Mouse (Mus musculus): ENCODE results near the gene Scyl2.
"Not testable (repeated sequence)": the region's sequence is repeated elsewhere in the genome, so short reads cannot be mapped to it uniquely, and the experiment has no call there.

Scyl2 gene

DNA sequence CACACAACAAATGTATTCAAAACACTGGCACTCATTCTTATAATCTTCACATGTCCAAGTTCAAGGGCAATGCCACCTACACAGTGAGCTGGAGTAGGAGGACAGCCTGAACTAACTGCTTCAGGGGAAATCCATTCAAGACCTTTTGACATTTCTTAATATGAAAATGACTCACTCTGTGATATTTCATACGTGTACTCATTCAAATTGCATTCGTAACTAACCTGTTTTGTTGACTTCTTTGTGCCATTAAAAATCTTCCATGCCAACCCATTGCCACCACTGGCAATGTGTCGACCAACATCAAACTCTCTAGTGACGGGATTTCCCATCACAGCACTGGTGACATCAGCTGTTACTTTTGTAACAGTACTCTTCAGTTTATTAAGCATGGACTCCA, 8.0 kb downstream of the Scyl2 start:
- DNase-seq = no peak

DNA sequence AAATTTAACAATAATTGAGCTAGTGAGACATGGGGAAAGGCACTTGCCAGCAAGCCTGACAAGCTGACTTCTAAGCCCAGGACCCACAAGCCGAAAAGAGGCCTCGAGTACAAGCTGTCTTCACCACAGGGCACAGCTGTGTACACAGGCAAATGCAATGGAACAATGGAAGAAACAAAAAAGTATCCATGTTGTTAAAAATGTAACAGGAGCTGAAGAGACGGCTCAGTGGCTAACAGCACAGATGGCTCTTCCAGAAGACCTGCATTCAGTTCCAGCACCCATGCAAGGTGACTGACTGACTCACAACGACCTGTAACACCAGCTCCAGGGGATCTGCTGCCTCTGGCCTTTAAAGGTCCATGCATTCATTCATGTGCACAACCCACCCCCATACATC, 9.5 kb downstream of the Scyl2 start:
- DNase-seq = no peak

DNA sequence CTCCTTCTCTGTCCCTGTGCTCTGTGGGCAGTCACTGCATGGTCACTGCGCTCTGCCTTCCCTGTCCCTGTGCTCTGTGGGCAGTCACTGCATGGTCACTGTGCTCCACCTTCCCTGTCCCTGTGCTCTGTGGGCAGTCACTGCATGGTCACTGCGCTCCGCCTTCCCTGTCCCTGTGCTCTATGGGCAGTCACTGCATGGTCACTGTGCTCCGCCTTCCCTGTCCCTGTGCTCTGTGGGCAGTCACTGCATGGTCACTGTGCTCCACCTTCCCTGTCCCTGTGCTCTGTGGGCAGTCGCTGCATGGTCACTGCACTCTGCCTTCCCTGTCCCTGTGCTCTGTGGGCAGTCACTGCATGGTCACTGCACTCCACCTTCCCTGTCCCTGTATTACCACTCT, 15.7 kb downstream of the Scyl2 start:
- not testable (repeated sequence) for DNase-seq

DNA sequence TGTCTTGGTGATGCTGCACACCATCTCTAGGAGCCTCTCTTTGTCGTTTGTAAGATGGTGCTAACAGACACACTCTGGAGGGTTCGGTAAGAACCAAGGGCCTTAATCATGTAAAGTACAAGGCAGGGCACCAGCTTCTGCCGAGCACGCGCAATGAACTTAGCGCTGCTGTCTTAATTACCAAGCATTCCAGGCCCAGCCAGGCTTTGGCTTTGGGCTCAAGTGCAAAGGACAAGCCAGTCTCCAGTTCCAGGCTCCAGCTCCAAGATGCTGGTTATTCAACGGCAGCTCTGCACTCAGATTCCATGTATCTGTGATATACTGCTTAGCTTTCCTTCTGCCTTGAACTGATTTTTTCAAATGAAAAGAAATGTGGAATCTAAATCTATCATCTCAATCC, 18.5 kb downstream of the Scyl2 start:
- DNase-seq = no peak

DNA sequence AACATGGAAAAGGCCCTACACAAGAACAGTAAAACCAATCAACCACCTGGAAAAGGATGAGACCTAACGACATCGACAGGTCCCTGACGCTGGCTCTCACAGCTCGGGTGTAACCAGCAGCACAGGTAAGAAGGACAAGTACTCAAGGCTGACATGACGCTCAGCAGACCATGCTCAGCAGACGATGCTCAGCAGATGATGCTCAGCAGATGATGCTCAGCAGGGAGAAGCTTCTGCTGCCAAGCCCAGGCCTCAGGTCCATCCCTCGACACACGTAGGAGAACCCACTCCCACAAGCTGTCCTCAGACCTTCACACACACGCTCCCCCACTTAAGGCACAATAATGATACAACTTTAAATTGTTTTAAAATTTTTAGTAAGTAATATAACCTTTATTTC, 20.4 kb downstream of the Scyl2 start:
- no peak for DNase-seq

DNA sequence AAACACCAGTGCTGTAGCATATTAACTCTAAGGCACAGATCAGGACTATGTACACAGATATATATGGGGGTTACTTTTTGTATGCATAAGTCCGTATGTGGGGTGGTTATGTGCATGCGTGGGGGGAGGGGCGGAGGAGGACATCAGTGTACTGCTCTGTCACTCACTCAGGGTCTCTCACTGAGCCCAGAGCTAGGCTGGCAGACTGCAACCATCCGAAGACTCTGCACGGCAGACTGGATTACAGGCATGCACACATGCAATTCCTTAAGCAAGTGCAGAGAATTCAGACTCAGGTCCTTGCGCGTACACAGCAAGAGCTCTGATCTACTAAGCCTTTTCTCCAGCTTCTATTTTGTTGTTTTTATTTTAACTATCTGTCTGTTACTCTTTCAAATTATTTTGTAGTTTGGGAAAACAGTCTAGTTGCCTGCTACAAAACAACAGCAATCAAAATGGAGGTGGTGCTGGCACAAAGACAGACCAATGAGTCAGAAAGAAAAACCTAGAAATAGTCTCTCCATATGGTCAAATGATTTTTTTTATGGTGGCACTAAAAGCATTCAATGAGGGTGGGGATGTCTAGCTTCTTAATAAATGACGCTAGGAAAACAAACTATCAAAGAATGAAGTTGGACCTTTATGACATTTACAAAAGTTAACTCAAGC, 21.0 kb downstream of the Scyl2 start:
- no peak for DNase-seq

DNA sequence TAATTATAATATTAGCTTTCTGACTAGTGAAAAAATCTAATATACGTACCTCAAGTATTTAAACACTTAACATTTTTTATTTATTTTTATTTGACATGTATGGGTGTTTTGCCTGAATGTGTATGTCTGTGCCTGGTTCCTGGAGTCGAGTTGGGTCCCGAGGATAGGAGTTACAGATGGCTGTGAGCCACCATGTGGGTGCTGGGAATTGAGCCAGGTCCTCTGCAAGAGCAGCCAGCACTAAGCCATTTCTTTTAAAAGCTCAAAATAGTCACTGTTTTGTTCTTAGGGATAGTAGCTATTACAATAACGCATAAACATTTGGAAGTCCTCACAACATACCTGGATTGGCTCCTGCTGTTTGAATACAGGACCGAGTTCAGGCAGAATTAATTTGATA, 29.7 kb downstream of the Scyl2 start:
- no peak for DNase-seq

DNA sequence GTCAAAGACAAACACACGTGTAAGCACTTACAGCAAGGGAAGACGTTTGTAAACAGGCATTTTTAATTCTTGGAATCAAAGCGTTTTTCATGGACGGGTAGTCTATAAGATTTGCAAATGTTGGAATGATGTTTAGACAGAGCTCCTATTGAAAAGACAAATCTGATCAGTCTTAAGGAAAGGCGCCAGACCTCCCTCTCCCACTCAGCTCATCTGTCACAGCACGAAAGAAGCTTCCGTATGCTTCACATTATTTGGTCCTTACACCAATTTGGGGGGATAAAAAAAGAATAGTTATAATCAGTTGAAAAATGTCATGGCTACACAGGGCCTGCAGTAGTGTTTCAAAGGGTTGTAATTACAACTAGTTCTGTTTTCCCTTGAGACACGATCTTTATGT, 33.2 kb downstream of the Scyl2 start:
- no peak for DNase-seq

DNA sequence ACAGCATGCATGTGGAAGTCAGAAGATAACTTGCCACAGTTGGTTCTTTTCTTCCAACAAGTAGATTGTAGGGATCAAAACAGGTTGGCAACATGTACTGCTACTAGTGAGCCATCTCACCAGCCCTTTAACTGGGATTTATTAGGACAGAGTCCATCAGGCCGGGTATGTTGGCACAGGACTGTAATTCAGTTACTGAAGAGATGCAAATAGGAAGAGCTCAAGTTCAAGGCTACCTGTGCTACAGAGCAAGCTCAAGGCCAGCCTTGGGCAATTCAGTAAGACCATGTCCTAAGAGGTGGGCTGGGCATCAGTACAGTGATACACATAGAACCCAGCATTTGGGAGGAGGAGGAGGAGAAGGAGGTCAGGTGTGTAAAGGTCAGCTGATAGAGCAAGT, 34.4 kb downstream of the Scyl2 start:
- no peak for DNase-seq

DNA sequence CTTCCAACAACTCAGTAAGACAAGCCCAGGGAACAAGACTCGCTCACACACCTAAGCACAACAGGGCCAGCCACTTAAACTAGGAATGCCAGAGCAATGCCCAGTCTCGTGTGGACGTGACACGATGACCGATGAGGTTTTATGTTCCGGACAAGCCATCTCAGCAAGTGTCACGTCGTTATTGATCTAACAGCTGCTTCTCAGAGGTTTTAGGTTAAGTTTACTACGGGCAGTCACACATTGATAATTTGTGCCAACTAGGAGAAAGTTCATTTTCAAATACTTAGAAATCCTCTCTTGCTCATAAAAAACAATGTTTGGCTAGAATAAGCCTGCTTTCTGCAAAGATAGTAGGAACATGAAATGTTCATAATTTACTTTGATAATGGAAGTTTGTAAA, 39.2 kb downstream of the Scyl2 start:
- DNase-seq = no peak

DNA sequence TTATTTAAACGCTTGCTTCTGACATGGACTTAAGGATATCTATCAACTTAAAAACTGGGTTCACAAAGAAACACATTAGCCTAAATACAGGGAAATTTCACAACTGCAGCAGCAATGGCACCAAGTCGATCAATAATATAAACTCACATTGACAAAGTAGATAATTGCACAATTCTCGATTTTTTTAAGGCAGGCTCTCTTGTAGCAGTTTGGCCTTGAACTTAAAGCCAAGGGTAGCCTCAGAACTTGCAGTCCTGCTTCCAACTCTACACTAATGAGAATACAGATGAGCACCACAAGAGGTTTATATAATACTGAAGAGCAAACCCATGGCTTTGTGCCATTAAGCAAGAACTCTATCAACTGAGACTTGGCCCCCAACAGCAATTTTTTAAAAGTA, 49.1 kb downstream of the Scyl2 start:
- DNase-seq = no peak

DNA sequence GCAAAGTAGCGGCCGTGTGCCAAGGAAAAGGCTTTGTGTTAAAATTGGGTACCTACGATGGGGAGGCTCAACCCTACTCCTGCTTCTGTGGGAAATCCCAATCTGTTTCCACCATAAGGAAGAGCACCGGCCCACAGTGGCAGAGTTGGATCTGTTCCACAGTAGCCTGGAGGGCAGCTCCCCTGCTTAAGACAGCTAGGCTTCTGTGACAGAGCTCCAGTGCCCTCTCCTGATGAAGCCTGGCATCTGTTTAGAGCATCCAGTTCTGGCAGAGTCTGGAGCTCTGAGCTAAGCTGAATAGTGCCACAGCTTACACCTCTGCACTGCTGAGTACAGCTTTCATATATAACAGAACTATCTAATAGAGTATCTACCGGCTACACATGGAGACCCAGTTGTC, 51.1 kb downstream of the Scyl2 start:
- no peak for DNase-seq

DNA sequence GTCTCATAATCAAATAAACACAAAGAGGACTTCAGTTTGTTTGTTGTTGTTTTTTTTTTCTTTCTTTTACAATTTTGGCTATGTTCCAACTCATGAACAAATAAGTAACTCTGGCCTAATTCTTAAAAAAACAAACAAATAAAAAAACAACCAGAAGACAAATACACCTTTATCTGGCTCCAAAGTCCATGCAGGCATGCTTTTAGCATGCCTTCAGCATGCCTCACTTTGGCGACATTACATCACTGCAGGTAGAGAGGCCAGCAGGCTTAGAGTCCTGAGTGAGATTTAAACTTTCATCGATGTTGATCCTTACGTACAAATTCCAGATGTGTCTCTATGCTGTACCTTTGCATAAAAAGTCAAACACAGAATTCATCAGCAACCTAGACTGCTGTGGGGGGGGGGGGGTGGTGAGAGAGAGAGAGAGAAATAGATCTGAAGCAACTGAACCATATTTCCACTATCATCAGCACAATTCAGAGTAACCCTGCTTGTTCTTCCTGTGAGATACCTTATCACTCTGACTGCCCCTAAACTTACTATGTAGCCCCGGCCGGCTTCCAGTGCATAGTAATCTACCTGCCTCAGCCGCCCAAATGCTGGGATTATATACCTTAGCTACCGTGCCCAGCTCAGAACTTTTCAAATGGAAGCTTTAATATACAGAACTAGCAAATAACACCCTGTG, 52.2 kb downstream of the Scyl2 start:
- DNase-seq = no peak

DNA sequence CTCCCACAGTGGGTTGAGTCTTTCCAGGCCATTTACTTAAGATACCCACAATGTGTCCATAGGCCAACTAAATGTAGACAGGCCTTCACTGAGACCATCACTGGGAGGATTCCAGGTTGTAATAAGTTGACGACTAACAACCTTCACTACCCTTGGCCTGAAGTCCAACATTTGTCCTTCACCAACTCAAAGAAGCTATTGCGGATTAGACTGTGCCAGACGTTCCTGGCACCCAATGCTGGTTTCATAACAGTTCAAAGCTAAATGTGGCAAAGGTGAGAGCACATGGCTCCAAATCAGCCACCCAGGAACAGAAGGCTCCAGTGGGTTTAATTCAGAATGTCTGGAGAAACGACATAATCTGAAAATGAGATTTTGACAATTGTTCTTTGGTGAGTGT, 53.0 kb downstream of the Scyl2 start:
- DNase-seq = no peak

DNA sequence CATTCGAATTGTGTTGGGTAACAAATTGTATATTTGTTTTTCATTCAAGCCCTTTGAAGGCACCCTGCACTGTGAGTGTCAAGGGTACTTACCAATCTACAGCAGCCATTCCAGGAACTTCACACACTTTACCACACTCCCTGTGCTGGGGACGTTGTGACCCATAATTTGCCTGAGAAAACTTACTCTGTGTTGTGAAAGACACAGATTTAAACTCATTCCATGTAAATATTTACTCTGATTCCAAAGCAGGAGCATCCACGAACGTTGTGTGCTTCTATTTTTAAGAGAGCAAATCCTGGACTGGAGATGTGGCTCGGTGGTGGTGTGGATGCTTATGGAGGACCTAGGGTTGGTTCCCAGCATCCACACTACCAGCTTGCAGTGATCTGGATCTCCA, 54.3 kb downstream of the Scyl2 start:
- DNase-seq = no peak

DNA sequence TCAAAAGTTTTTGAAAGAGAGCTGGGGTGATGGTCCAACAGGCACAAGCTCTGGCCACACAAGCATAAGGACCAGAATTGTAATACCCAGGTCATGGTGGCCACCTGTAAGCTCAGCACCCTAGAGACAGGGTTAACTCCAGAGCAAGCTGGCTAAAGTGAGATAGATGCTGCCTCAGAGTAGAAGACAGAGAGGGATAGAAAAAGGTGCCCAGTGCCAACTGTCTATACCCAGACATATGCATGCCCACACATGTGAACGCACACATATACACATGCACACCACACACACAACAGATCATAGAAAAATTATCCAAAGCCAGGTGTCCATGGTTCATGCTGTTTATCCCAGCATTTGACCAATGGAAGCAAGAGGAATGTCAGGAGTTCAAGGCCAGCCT, 55.5 kb downstream of the Scyl2 start:
- DNase-seq = no peak

DNA sequence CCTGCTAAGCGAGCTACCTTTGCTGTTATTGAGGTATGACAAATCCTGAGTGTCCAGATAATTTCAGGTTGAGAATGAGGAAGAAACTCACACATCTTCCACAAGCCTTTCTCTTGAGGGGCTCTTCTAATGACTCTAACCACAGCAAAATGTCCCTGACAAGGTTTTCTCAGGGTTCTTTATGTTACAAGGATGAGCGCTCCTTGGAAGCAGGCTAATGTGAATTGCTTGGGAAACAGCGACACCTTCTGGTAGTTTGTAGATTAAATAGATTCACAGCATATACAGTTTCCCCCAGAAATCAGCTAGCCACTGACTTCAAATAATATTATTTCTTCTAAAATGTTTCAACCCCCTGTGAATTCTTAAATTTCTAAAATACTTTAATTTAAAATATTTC, 56.0 kb downstream of the Scyl2 start:
- DNase-seq = no peak

DNA sequence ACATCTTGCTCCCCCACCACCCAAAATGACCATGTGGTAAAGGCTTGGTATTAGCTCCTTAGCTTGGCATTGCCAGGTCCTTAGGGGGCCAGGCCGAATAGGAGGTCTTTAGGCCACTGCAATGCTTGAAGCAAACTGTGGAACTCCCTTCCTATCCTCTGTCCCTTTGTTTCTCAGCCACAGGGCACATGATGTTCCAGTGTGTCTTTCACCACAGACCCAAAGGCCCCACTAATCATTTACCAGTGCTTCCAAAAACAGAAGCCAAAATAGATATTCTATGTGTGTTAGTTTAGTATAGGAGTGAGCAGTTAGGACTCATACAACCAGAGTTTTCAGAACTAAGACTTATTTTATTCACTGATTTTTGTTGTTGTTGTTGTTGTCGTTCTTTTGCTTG, 59.4 kb downstream of the Scyl2 start:
- no peak for DNase-seq

DNA sequence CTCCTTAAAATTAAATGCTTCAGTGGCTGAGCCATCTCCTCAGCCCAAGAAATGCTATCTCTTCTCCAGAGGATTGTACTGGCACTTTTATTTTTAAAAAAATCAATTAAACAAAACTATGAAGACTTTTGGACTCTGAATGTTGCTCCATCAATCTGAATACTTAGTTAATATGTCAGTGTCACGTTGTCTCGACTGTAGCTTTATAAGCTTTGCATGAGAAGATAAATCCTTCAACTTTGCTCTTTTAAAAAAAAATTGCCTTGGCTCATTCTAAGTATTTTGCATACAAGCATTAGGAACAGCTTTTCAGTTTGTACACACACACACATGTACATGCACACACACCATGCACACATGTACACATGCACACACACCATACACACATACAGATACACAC, 61.9 kb downstream of the Scyl2 start:
- no peak for DNase-seq

DNA sequence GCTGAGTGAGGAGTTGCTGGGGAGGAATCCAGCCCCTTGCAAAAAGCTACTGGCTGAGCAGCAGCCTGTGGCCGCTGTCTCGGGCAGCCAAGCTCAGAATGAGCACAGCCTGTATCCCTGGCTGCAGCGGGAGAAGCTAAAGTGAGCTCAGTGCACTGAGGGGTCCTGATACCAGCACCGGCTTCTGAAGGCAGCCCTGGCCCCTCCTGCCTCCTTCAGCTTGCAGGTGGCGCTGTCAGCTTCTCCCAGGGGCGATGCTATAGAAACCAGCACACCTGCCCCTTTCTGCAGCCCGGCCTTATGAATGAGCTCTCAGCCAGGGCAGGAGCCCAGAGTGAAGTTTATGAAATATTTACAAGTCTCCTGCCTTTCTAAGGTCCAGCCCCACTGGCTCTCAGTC, 65.0 kb downstream of the Scyl2 start, which contains the start of gene Slc17a8:
Gene Slc17a8, minus strand, starts transcription at position 125 of the 400 bp plus-strand sequence.
- no peak for DNase-seq

DNA sequence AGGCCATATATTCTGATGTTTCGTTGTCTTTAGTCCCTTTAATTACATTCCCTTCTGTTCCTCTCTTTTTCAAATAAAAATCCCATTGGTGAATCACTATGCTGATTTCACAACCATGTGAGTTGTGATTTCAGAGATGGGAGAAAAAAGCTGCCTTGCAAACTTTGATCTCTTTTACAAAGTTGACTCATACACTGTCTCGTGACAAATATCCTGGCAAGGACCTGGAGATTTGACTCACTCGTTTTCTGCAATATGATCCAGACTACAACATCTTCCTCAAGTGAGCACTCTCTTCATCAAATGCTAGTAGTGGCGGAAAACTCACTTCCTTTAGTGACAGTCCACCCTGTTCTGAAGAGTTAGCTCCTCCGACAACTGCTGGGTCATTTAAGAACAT, 86.8 kb downstream of the Scyl2 start:
- DNase-seq = no peak

DNA sequence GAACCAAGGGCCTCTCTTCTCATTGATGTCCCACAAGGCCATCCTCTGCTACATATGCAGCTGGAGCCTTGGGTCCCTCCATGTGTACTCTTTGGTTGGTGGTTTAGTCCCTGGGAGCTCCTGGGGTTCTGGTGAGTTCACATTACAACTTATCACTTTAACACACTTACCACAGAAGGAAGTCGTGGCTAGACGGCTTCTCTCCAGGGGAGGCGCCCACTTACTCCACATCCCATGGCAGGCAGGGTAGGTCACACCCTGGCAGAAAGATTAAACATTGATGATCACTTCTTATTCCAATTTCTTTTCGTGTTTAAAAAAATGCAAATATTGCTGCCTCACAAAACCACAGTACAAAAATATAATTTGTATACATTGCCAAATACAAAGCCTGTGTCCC, 88.8 kb downstream of the Scyl2 start:
- DNase-seq = no peak

DNA sequence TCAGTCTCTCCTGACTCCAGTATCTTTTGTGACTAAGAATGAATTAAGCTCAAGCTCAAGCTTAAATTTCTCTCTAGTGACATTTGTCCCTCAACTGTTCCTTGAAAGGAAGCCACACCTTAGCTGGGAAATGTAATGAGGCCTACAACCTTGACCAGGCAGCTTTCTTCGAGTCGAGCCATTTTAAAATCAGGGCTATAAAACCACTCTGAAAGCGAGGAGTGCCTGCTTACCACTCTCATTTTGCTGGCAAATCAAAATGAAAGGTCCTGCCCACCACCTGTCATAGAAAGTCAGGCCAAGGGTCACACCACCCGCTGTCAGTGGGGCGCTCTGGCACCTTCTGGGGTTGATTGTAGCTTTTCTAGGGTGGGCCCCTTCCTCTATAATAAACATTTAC, 90.2 kb downstream of the Scyl2 start:
- no peak for DNase-seq

DNA sequence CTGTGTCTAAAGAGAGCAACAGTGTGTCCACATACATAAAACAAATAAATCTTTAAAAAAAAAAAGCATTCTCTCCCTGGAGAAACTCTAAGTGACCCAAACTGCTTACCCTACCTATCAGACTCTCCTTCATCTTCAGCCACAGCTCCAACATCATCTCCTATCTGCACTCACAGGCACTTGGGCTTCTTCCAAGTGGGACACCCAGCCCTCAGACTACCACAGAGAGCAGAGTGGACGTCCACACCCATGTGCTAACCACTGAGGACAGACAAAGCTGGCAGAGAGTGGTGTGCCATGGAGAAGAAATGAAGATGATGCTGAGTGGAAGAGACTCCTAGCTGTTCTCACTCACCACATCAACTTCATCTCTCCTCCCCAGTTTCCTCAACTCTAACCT, 90.6 kb downstream of the Scyl2 start:
- DNase-seq = no peak

DNA sequence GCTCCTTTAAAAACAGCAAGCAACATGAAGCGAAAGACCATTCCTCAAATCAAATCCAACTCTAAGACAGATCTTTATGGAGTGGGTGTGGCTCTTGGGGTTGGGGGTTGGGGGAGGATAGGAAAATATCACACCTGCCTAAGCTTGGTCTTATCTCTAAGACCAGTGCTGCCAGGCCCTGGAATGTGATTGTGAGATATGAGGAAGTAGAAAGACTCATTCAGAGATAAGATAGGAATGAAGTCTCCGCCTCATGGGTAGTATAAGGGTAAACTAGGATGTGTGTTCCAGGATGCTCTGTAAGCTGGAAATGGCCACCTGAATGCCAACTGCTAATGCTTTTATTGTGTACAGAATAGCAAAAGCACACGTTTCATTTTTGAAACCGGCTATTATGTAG, 91.8 kb downstream of the Scyl2 start:
- no peak for DNase-seq

All from spleen, adult 18-20 months (tissue).